Mouse (Mus musculus) hindbrain, embryonic 11.5 days (tissue): ENCODE data around the gene Gm28038. TPM values are rescaled to one million over a fixed set of nuclear protein-coding genes. Genes with fewer than 3 reads are reported as not detected.

ENCODE experiments used
- ATAC-seq: fragments of 200-750 bp; cut with Nextera tagmentation; 2 replicates; pipeline ENCODE4 v1.8.0; 2017; ENCODE audit warnings: mild to moderate bottlenecking, moderate TSS enrichment, moderate library complexity; ENCODE audit not compliant: low FRiP score
- DNase-seq: peaks from one replicate; pipeline ENCODE4 v3.0.0-alpha.2; 2015; ENCODE audit warnings: low spot score
- H3K27ac ChIP-seq: fragments of 300-500 bp; sonication (generic); 2 replicates; pipeline ENCODE4 v1.5.1; 2014; ENCODE audit warnings: mild to moderate bottlenecking, low read depth, low read length
- H3K27me3 ChIP-seq: fragments of 300-500 bp; sonication (generic); 2 replicates; pipeline ENCODE4 v1.6.1; 2014; ENCODE audit warnings: mild to moderate bottlenecking, low read length, moderate library complexity, mixed read lengths; ENCODE audit not compliant: control insufficient read depth, insufficient read depth
- H3K36me3 ChIP-seq: fragments of 300-500 bp; sonication (generic); 2 replicates; pipeline ENCODE4 v1.6.1; 2014; ENCODE audit warnings: mild to moderate bottlenecking, low read length, moderate library complexity, mixed read lengths; ENCODE audit not compliant: control insufficient read depth, insufficient read depth
- H3K4me1 ChIP-seq: fragments of 300-500 bp; sonication (generic); replicated peaks from 2 replicates; pipeline ENCODE4 v1.6.1; 2014; ENCODE audit warnings: low read length, mixed read lengths; ENCODE audit not compliant: control insufficient read depth, insufficient read depth
- H3K4me2 ChIP-seq: fragments of 300-500 bp; sonication (generic); replicated peaks from 2 replicates; pipeline ENCODE4 v1.6.1; 2014; ENCODE audit warnings: mild to moderate bottlenecking, low read depth, low read length
- H3K4me3 ChIP-seq: fragments of 300-500 bp; sonication (generic); 2 replicates; pipeline ENCODE4 v1.5.1; 2014; ENCODE audit warnings: low read depth, low read length
- H3K9ac ChIP-seq: fragments of 300-500 bp; sonication (generic); 2 replicates; pipeline ENCODE4 v1.6.1; 2014; ENCODE audit warnings: low read depth, low read length
- H3K9me3 ChIP-seq: fragments of 300-500 bp; sonication (generic); 2 replicates; pipeline ENCODE4 v1.6.1; 2016; ENCODE audit warnings: low read length; ENCODE audit not compliant: control insufficient read depth
- WGBS: fragments of 180-500 bp; shearing (Covaris S2); extraction: QIAGEN DNeasy Blood & Tissue Kit; methylation state at CpG from one replicate; pipeline ENCODE4 v1.1.7; 2014; 5-methylcytosine and 5-hydroxymethylcytosine counted together
- polyA plus RNA-seq: library from polyadenylated mRNA; unstranded; fragments of >200 nt; fragmentation: Nextera tagmentation; extraction: Ambion mirVana; gene quantifications from 2 replicates; pipeline ENCODE4 v1.2.1, GENCODE M21; 2014

Gene Gm28038
- polyA plus RNA-seq, 1 experiment from 2014 or later: not detected

DNA sequence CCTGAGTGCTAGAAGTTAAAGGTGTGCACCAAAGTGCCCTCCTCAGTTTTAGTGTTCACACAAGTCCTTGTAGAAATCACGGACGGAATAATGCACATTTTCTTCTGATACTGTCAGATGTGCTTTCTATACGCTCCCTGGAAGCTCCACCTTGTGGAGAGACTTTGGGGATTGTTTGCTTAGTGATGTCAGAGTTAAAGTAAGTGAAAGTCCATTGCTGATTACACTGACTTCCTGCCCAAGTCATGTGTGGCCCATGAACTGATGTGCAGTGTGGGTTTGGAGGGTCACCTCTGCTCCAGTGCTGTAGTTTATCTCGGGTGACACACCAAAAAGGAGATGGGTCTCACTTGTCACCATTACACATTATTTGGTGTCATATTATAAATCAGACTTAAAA lies 38.4 kb downstream of the Gm28038 start:
- DNase-seq (no peak), ATAC-seq (no peak)
- Histone ChIP-seq H3K9me3 (no peaks in the 10 kb centered on the region), H3K4me2 (no peak overlapping the region), H3K9ac (no peak overlapping the region), H3K4me1 (no peaks in the 10 kb centered on the region), H3K4me3 (no peak overlapping the region), H3K27me3 (no peaks in the 10 kb centered on the region), H3K36me3 (peaks cover 27% of the 10 kb centered on the region), H3K27ac (no peak overlapping the region)
- 94% methylated on average over 4 of the region's 4 CpGs for WGBS

DNA sequence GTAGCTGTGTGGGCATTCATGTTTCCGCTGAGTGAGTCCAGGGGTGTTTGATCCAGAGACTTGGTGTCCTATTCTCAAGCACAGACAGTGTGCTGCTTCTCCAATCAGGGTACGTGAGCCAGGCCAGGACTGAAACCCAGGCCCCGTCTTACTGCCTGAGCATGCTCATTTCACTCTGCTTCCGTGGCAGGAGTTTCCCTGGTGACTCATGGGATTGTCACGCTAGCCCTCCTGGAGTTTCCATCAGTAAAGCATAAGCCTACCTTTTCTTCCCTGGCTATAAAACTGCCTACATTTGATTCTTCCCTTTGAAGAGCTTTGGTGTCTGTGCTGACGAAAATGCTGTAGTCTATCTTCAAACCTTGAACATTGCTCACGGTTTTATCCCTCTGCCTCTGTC lies 42.3 kb downstream of the Gm28038 start:
- Histone ChIP-seq H3K27ac (no peak overlapping the region), H3K9ac (no peak overlapping the region), H3K36me3 (peaks cover 21% of the 10 kb centered on the region), H3K4me2 (no peak overlapping the region), H3K27me3 (no peaks in the 10 kb centered on the region), H3K4me3 (no peak overlapping the region), H3K9me3 (no peaks in the 10 kb centered on the region), H3K4me1 (no peaks in the 10 kb centered on the region)
- DNase-seq (no peak), ATAC-seq (no peak)
- WGBS: 92% methylated on average over 7 of the region's 7 CpGs

DNA sequence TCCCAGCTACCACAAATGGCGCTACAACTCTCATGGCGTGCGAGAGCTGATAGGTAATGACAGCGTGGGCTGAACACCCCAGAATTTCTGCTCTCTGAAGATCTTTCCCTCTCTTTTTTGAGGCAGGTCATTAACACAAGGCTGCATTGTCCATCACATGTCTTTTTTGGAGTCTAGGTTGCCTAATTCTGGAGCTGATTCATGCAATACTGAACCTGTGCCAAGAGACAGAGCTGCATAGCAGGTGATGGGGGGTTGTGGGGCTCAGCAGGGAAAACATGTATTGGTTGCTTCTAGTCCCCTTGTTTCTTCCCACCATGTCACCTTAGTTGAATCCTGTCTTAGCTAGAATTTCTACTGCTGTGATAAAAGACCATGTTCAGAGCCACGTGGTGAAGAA lies 44.5 kb downstream of the Gm28038 start:
- no peak overlapping the region for H3K27ac ChIP-seq
- H3K27me3 ChIP-seq: no peaks in the 10 kb centered on the region
- 91% methylated on average over 5 of the region's 5 CpGs for WGBS
- no peak overlapping the region for H3K4me3 ChIP-seq
- ATAC-seq: no peak
- no peaks in the 10 kb centered on the region for H3K4me1 ChIP-seq
- H3K9ac ChIP-seq: no peak overlapping the region
- no peaks in the 10 kb centered on the region for H3K9me3 ChIP-seq
- DNase-seq: no peak
- H3K36me3 ChIP-seq: peaks cover 21% of the 10 kb centered on the region; the same call in 1 of the 2 replicates
- H3K4me2 ChIP-seq: no peak overlapping the region

DNA sequence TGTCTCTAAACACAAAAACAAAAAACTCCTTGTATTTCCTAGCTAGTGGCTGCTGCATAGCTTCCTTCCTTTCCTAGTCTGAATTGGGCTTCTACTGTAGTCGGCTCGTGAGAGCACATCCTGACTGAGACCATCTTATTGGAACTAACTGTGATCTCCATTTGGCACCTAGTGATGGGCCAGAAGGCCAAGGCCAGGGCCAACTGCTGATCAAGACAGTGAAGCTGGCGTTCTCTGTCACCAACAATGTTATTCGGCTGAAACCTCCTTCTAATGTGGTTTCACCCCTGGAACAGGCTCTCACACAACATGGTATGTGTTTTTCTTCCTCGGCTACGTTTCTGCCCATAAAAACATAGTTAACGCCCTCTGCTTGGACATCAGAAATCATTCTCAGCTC lies 46.4 kb downstream of the Gm28038 start:
- Histone ChIP-seq H3K27ac (no peak overlapping the region), H3K27me3 (no peaks in the 10 kb centered on the region), H3K36me3 (peaks cover 12% of the 10 kb centered on the region; the same call in 1 of the 2 replicates), H3K9me3 (no peaks in the 10 kb centered on the region), H3K4me1 (no peaks in the 10 kb centered on the region), H3K4me3 (no peak overlapping the region), H3K4me2 (no peak overlapping the region), H3K9ac (no peak overlapping the region)
- no peak for ATAC-seq
- no peak for DNase-seq
- WGBS: 93% methylated on average over 7 of the region's 7 CpGs

DNA sequence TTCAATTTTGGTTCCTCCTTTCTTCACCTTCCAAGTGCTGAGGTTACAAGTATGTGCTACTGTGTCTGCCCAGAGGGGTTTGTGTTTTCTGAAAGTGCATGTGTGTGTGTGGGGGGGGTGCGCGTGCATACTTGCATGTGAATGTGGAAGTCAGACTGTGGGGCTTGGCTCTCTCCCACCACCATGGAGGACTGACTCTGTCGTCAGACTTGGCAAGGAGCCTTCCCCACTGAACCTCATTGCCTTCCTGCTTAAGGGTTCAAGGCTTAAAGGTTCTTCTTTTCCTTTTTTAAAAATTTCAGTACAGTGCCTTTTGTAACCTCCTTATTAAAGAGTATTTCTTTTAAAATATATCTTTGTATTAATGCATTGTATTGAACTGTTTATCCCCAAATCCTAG lies 47.9 kb downstream of the Gm28038 start:
- H3K4me2 ChIP-seq: no peak overlapping the region
- H3K4me1 ChIP-seq: no peaks in the 10 kb centered on the region
- H3K9me3 ChIP-seq: no peaks in the 10 kb centered on the region
- H3K9ac ChIP-seq: no peak overlapping the region
- no peak overlapping the region for H3K27ac ChIP-seq
- no peak for ATAC-seq
- no peak for DNase-seq
- 86% methylated on average over 3 of the region's 3 CpGs for WGBS
- peaks cover 11% of the 10 kb centered on the region for H3K36me3 ChIP-seq
- H3K27me3 ChIP-seq: no peaks in the 10 kb centered on the region
- no peak overlapping the region for H3K4me3 ChIP-seq

DNA sequence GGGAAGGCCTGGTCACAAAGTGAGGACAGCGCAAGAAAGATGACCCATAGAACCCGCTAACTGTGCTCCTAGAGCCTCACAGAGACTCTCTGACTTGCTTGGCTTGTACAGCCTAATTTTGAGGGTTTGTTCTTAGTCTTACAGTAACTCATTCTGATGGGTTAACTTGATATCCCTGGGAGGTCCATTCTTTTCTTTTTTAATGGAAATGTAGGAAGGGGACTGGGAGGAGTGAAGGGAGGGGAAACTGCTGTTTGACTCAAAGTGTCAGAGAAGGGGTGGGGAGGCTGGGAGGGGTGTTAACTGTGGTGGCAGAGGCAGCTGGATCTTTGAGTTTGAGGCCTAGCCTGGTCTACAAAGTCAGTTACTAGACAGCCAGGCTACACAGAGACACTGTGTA lies 54.5 kb downstream of the Gm28038 start:
- Histone ChIP-seq H3K4me2 (no peak overlapping the region), H3K9ac (no peak overlapping the region), H3K4me3 (no peak overlapping the region), H3K27ac (no peak overlapping the region), H3K4me1 (no peaks in the 10 kb centered on the region), H3K9me3 (no peaks in the 10 kb centered on the region), H3K36me3 (peaks cover 11% of the 10 kb centered on the region), H3K27me3 (no peaks in the 10 kb centered on the region)
- WGBS: 99% methylated on average over 2 of the region's 2 CpGs
- no peak for ATAC-seq
- no peak for DNase-seq

DNA sequence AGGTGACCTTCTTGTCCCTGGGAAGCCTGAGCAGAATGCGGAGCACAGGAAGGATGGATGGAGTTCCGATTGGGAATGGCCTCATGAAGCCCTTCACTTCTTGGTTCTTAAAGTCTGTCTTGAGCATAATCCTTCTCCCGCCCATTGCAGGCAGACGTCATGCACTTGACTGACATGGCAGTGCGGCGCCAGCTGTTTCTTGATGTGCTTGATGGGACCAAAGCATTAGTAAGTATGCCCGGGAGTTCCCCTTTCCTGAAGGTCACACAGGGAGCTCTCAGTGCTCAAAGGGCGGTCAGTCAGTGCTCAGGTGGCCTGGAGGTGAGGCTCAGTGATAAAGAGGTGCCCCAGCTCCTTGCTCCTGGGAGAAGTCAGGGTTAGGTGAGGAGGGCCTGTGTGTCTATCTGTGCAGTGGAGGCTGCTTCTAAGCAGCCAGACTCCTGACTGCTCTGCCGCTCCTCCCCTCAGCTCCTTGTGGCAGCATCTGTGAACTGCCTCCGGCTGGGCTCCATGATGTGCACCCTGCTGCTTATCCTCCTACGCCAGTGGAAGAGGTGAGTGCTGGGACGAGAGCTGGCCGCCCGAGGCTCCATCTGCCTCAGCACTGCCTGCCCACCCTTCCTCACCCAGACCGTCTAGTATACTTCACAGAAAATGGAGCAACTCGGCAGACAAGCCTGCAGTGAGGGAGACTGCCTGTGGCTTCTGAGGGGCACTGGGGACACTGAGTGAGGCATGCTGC lies 55.5 kb downstream of the Gm28038 start:
- no peaks in the 10 kb centered on the region for H3K9me3 ChIP-seq
- 86% methylated on average over 16 of the region's 16 CpGs for WGBS
- peaks cover 13% of the 10 kb centered on the region for H3K36me3 ChIP-seq
- H3K9ac ChIP-seq: no peak overlapping the region
- no peak overlapping the region for H3K27ac ChIP-seq
- H3K4me3 ChIP-seq: no peak overlapping the region
- H3K4me2 ChIP-seq: no peak overlapping the region
- H3K4me1 ChIP-seq: no peaks in the 10 kb centered on the region
- no peaks in the 10 kb centered on the region for H3K27me3 ChIP-seq
- no peak for DNase-seq
- no peak for ATAC-seq

DNA sequence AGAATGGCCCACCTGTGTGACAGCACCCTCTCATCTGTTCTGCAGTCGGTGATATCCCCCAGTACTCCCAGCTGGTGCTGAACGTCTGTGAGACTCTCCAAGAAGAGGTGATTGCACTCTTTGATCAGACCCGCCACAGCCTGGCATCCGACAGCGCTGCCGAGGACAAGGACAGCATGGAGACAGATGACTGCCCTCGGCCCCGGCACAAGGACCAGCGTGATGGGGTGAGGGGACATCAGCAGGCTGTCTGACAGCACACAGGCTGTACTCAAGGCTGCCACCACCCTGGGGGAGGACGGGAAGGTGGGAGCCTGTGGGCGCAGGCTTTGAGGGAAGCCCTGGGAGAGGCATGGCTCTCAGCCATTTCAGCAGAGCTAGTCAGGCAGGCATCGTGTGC lies 56.3 kb downstream of the Gm28038 start:
- no peak overlapping the region for H3K4me3 ChIP-seq
- WGBS: 88% methylated on average over 12 of the region's 12 CpGs
- DNase-seq (no peak), ATAC-seq (no peak)
- no peaks in the 10 kb centered on the region for H3K9me3 ChIP-seq
- H3K4me1 ChIP-seq: no peaks in the 10 kb centered on the region
- peaks cover 13% of the 10 kb centered on the region for H3K36me3 ChIP-seq
- no peak overlapping the region for H3K9ac ChIP-seq
- H3K27me3 ChIP-seq: no peaks in the 10 kb centered on the region
- H3K4me2 ChIP-seq: no peak overlapping the region
- H3K27ac ChIP-seq: no peak overlapping the region

DNA sequence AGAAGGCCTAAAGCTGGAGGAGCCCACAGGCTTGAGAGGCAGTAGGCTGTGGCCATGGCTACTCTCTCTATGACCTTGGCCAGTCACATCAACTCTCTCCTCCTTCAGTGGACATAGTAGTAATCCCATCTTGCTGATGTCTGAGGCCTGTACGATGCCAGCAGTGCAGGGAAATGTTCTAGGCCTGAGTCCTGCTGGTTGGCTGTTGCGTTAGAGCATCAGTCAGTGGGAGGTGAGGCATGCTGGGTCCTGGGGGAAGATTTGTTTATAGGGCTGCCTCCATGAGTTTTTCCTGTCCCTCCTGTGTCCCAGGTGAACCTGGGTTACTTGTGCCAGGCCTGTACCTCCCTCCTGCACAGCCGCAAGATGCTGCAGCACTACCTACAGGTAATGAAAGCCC lies 61.2 kb downstream of the Gm28038 start:
- DNase-seq: no peak
- 97% methylated on average over 3 of the region's 3 CpGs for WGBS
- no peaks in the 10 kb centered on the region for H3K4me1 ChIP-seq
- H3K4me2 ChIP-seq: no peak overlapping the region
- ATAC-seq: no peak
- H3K4me3 ChIP-seq: no peak overlapping the region
- H3K27ac ChIP-seq: no peak overlapping the region
- no peak overlapping the region for H3K9ac ChIP-seq
- no peaks in the 10 kb centered on the region for H3K9me3 ChIP-seq
- H3K36me3 ChIP-seq: peaks cover 18% of the 10 kb centered on the region
- H3K27me3 ChIP-seq: no peaks in the 10 kb centered on the region
